In the genomic region with DNA sequence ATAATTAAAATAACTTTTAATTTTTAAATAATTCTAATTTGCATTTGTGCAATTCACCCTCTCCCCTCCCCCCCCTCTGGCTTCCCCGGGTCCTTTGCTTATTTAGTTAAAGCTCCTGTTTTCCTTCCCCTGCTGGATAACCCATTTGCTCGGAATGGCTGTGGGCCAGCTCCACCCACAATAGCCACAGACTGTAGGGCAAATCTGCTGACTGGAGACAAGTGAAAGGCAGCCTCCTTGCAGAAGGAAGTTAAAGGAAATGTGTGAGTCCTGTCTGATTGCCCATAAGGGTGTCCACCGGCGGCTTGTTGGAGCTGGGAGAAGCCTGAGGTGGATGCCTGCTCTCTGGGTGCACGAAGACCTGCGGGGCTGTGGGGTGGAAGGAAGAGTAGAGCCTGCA, we compare ENCODE assay signal across 8 mouse cellular contexts.
DNase-seq lines count a peak whose midpoint lies in the region; ATAC-seq and TF ChIP-seq lines count a peak whose summit lies in the region.

No protein-coding gene starts in this region.

- H3K9ac ChIP-seq in intestine, postnatal 0 days (ENCODE audit: low read depth, low read length), result no peak overlapping the region
- H3K9ac ChIP-seq in midbrain, embryonic 12.5 days (replicated peaks), result no peak overlapping the region

- no peak for ATAC-seq in intestine, postnatal 0 days
- no peak for ATAC-seq in midbrain, embryonic 12.5 days (ENCODE audit: low FRiP score, low read depth)

- intact Hi-C loops in left cerebral cortex, postnatal 10 days (cut with DNase I), result no loop called here

- H3K4me3 ChIP-seq in intestine, postnatal 0 days (ENCODE audit: low read depth, low read length), result no peak overlapping the region
- no peak overlapping the region for H3K4me3 ChIP-seq in midbrain, embryonic 12.5 days

- H3K9me3 ChIP-seq in intestine, postnatal 0 days (ENCODE audit: control insufficient read depth), result no peaks in the 10 kb centered on the region
- no peaks in the 10 kb centered on the region for H3K9me3 ChIP-seq in midbrain, embryonic 12.5 days

- 0 out of 2 replicates have a peak, but pooled peaks cover 3% of the 10 kb centered on the region for H3K4me1 ChIP-seq in intestine, postnatal 0 days (replicated peaks; ENCODE audit: control insufficient read depth, insufficient read depth, low read length)
- H3K4me1 ChIP-seq in midbrain, embryonic 12.5 days, result peaks cover 19% of the 10 kb centered on the region

- H3K27ac ChIP-seq in intestine, postnatal 0 days (ENCODE audit: low read depth, low read length), result no peak overlapping the region
- 0 out of 2 replicates have a peak overlapping the region, but pooled peaks have one; percentile 20 for H3K27ac ChIP-seq in midbrain, embryonic 12.5 days (replicated peaks)

- no peaks in the 10 kb centered on the region for H3K36me3 ChIP-seq in intestine, postnatal 0 days (ENCODE audit: control insufficient read depth, insufficient read depth)
- no peaks in the 10 kb centered on the region for H3K36me3 ChIP-seq in midbrain, embryonic 12.5 days

- H3K4me2 ChIP-seq in intestine, postnatal 0 days (replicated peaks; ENCODE audit: low read depth), result peak overlapping the region; percentile 13; the same call in 1 of the 2 replicates
- no peak overlapping the region for H3K4me2 ChIP-seq in midbrain, embryonic 12.5 days (replicated peaks)

- no peak for TF ChIP-seq CTCF in intestine, postnatal 0 days (IDR thresholded peaks at IDR 0.05; ENCODE audit: low read depth)

- H3K27me3 ChIP-seq in intestine, postnatal 0 days (replicated peaks; ENCODE audit: control insufficient read depth, insufficient read depth, low read length), result no peaks in the 10 kb centered on the region
- H3K27me3 ChIP-seq in midbrain, embryonic 12.5 days, result 0 out of 2 replicates have a peak, but pooled peaks cover 3% of the 10 kb centered on the region

- peak; percentile 5 for DNase-seq in adipocyte (ENCODE audit: low spot score)
- DNase-seq in cerebellum, adult 9-11 months, result peak; percentile 79
- DNase-seq in heart, adult 11 months, result peak; percentile 96
- peak; percentile 9 to 71 for DNase-seq in left cerebral cortex, postnatal 10 days (ENCODE audit: extremely low spot score in 1 of 2, low spot score in 2 of 2)
- DNase-seq in thymus, adult 18-20 months, result no peak
- no peak for DNase-seq in spleen, postnatal 10 days (ENCODE audit: low spot score in 2 of 2)

- WGBS in intestine, postnatal 0 days, result 22% methylated on average over 6 of the region's 6 CpGs
- 47% methylated on average over 6 of the region's 6 CpGs for WGBS in midbrain, embryonic 12.5 days

Comparison
In these comparisons a context has a peak if more than half of its experiments do, and no peak if none do; other contexts are left out.
1. DNase-seq: peak in adipocyte (single experiment), cerebellum, adult 9-11 months (single experiment), heart, adult 11 months (single experiment) and left cerebral cortex, postnatal 10 days (2 of 2); none in thymus, adult 18-20 months (0 of 2) and spleen, postnatal 10 days (0 of 2).